Mouse (Mus musculus): ENCODE measurements at regions not wholly inside any gene's neighbourhood (a gene's known extent, or its start where the extent isn't known, plus 50 kb on each side); places are given as distances from the start of the nearest gene placed in this dataset.
"Not testable (repeated sequence)": the region's sequence is repeated elsewhere in the genome, so short reads cannot be mapped to it uniquely, and the experiment has no call there.

- no peak for ATAC-seq (ENCODE audit: low FRiP score)
- no peak overlapping the region for H3K27ac ChIP-seq
- 46% methylated on average over 5 of the region's 5 CpGs for WGBS
Measured at GRCm38 (mm10) chr7:87096500-87096899, 100.6 kb downstream of the Vmn2r79 start.

GRCm38 (mm10) chr7:87099611-87100010 is 103.7 kb downstream of the Vmn2r79 start:
- not testable (repeated sequence) for H3K27me3 ChIP-seq (ENCODE audit: control insufficient read depth, insufficient read depth, low read length); DNase-seq (ENCODE audit: low spot score); H3K4me2 ChIP-seq (replicated peaks); H3K9ac ChIP-seq; H3K4me1 ChIP-seq (replicated peaks; ENCODE audit: control insufficient read depth, insufficient read depth, low read length); H3K36me3 ChIP-seq (replicated peaks; ENCODE audit: control insufficient read depth, insufficient read depth); H3K4me3 ChIP-seq (replicated peaks; ENCODE audit: low read length); ATAC-seq (ENCODE audit: low FRiP score); H3K27ac ChIP-seq
- WGBS: 23% methylated on average over 1 of the region's 1 CpGs
- peaks cover 16% of the 10 kb centered on the region for H3K9me3 ChIP-seq (ENCODE audit: control insufficient read depth, low read length)

More at GRCm38 (mm10) chr7:87096500-87096899, 100.6 kb downstream of the Vmn2r79 start:
- no peak overlapping the region for H3K9ac ChIP-seq
- no peak overlapping the region for H3K4me3 ChIP-seq (replicated peaks; ENCODE audit: low read length)
- H3K27me3 ChIP-seq (ENCODE audit: control insufficient read depth, insufficient read depth, low read length): no peaks in the 10 kb centered on the region
- peaks cover 16% of the 10 kb centered on the region for H3K9me3 ChIP-seq (ENCODE audit: control insufficient read depth, low read length)
- H3K4me1 ChIP-seq (replicated peaks; ENCODE audit: control insufficient read depth, insufficient read depth, low read length): no peaks in the 10 kb centered on the region
- H3K4me2 ChIP-seq (replicated peaks): no peak overlapping the region
- no peak for DNase-seq (ENCODE audit: low spot score)
- H3K36me3 ChIP-seq (replicated peaks; ENCODE audit: control insufficient read depth, insufficient read depth): no peaks in the 10 kb centered on the region

DNA sequence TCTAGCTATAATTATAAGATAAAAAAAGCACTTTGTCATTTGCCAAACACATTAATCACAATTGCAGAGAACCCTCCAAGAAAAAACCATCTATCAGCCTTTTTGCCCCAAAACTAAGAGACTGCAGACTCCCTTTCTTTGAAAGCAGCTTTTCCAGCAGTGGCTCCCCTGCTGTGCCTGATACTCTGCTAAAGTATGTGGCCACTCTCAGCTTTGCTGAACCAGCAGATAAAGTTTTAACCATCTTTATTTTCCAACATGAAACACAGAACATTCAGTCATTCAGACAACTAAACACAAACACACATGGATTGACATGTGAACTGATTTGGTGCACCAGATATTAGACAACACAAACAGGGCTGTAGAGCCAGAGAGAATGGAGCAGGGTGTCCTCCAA is 104.5 kb downstream of the Vmn2r79 start:
- H3K4me3 ChIP-seq (replicated peaks; ENCODE audit: low read length); H3K27ac ChIP-seq; H3K36me3 ChIP-seq (replicated peaks; ENCODE audit: control insufficient read depth, insufficient read depth); H3K9ac ChIP-seq; DNase-seq (ENCODE audit: low spot score); H3K27me3 ChIP-seq (ENCODE audit: control insufficient read depth, insufficient read depth, low read length); H3K4me2 ChIP-seq (replicated peaks); ATAC-seq (ENCODE audit: low FRiP score); H3K4me1 ChIP-seq (replicated peaks; ENCODE audit: control insufficient read depth, insufficient read depth, low read length): not testable (repeated sequence)
- peaks cover 13% of the 10 kb centered on the region for H3K9me3 ChIP-seq (ENCODE audit: control insufficient read depth, low read length)

DNA sequence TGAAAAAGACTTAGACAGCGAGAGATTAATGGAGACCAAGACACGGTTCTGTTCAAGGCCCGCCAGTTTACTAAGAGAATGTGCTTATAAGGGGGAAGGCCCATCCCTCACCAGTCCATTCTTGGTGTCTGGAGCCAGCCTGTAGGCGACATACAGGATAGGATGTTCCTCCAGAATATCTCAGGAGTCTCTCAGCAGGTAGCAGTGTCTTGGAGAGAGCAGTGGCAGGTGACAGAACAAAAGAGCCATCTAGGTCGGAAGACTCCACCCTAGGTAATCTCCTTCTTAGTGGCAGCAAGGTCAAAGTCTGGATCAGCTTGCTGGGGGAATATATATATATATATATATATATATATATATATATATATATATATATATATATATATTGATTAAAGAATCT is 105.4 kb downstream of the Vmn2r79 start:
- H3K4me1 ChIP-seq (replicated peaks; ENCODE audit: control insufficient read depth, insufficient read depth, low read length); H3K4me2 ChIP-seq (replicated peaks); H3K27ac ChIP-seq; H3K4me3 ChIP-seq (replicated peaks; ENCODE audit: low read length); H3K27me3 ChIP-seq (ENCODE audit: control insufficient read depth, insufficient read depth, low read length); ATAC-seq (ENCODE audit: low FRiP score); H3K36me3 ChIP-seq (replicated peaks; ENCODE audit: control insufficient read depth, insufficient read depth); DNase-seq (ENCODE audit: low spot score); H3K9ac ChIP-seq: not testable (repeated sequence)
- H3K9me3 ChIP-seq (ENCODE audit: control insufficient read depth, low read length): peaks cover 12% of the 10 kb centered on the region
- 87% methylated on average over 5 of the region's 5 CpGs for WGBS

DNA sequence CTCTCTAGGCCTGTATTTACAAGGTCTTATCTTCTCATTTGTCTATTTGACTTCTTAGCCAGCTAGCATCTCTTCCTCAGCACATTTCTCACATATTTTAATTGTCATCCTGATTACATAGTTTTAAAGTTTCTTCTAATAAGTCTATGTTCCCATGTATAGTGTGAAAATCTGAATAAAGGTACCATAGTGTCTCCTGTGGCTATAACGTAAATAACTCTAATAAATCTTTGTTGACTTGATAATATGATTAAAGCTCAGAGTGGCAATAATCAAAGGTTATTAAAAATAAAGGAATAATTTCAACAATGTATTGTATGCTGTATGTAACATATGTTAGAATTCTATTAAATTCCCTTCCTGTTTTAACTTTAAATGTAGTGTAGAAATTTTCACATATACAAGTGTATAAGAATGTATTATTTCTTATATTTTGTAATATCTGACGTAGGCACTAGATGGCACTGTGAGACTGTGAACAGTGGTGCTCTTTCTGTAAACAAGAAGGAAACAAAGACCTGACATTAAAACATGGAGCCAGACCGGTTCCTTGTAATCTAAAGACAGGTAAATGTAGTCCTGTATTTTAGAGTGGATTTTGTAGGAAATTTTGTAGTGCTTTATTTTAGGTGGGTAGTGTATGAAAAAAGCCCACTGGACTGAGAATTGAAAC is 114.5 kb downstream of the Vmn2r79 start:
- H3K36me3 ChIP-seq (replicated peaks; ENCODE audit: control insufficient read depth, insufficient read depth): no peaks in the 10 kb centered on the region
- no peaks in the 10 kb centered on the region for H3K9me3 ChIP-seq (ENCODE audit: control insufficient read depth, low read length)
- peak overlapping the region; percentile 62 for H3K27ac ChIP-seq
- ATAC-seq (ENCODE audit: low FRiP score) (peak; percentile 84), DNase-seq (ENCODE audit: low spot score) (peak; percentile 95)
- no peaks in the 10 kb centered on the region for H3K27me3 ChIP-seq (ENCODE audit: control insufficient read depth, insufficient read depth, low read length)
- no peaks in the 10 kb centered on the region for H3K4me1 ChIP-seq (replicated peaks; ENCODE audit: control insufficient read depth, insufficient read depth, low read length)
- H3K9ac ChIP-seq: peak overlapping the region; percentile 44
- peak overlapping the region; percentile 40 for H3K4me2 ChIP-seq (replicated peaks)
- H3K4me3 ChIP-seq (replicated peaks; ENCODE audit: low read length): no peak overlapping the region
- WGBS: 29% methylated on average over 3 of the region's 3 CpGs

DNA sequence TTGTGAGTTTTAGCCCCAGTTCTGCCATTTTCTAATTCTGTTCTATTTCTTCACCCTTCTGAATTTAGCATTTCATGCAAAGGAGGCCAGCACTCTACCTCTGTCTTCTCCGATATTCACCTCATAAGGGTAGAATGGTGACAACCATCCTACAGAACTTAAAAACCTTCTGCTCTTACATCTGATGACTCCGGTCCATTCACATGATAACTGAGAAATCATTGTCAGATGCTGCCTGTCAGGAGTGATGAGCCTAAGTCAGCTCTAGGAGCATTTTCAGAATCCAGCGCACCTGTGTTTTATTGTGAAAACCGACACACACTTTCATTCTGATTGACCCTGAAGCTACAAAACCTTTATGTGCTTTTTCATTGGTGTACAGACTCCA is 115.1 kb downstream of the Vmn2r79 start:
- Histone ChIP-seq H3K27me3 (ENCODE audit: control insufficient read depth, insufficient read depth, low read length) (no peaks in the 10 kb centered on the region), H3K36me3 (replicated peaks; ENCODE audit: control insufficient read depth, insufficient read depth) (no peaks in the 10 kb centered on the region), H3K9ac (peak overlapping the region; percentile 44), H3K27ac (peak overlapping the region; percentile 62), H3K4me2 (replicated peaks) (peak overlapping the region; percentile 40), H3K4me3 (replicated peaks; ENCODE audit: low read length) (no peak overlapping the region), H3K9me3 (ENCODE audit: control insufficient read depth, low read length) (no peaks in the 10 kb centered on the region), H3K4me1 (replicated peaks; ENCODE audit: control insufficient read depth, insufficient read depth, low read length) (no peaks in the 10 kb centered on the region)
- ATAC-seq (ENCODE audit: low FRiP score) (peak; percentile 62), DNase-seq (ENCODE audit: low spot score) (peak; percentile 29)
- 40% methylated on average over 4 of the region's 4 CpGs for WGBS

DNA sequence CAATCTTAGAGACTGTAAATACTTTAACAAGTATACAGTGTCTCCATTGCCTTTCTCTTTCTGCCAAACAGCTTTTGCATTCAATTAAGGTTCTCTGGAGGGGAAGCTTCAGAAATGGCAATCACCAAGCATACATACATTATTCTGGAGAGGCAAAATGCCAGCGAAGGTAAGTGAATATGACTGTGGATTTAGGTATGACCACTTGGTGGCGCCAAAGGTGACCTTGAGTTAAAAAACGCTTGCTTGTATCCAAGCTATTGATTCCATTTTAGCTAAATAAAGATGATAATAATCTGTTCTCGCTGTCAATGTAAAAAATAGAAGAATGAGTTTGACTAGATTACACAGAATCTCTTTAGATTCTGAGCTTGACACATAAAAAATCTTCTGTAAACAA is 117.7 kb downstream of the Vmn2r79 start:
- no peak overlapping the region for H3K27ac ChIP-seq
- 7% methylated on average over 4 of the region's 4 CpGs for WGBS
- no peak overlapping the region for H3K4me2 ChIP-seq (replicated peaks)
- H3K4me3 ChIP-seq (replicated peaks; ENCODE audit: low read length): no peak overlapping the region
- H3K4me1 ChIP-seq (replicated peaks; ENCODE audit: control insufficient read depth, insufficient read depth, low read length): no peaks in the 10 kb centered on the region
- H3K9me3 ChIP-seq (ENCODE audit: control insufficient read depth, low read length): no peaks in the 10 kb centered on the region
- ATAC-seq (ENCODE audit: low FRiP score) (no peak), DNase-seq (ENCODE audit: low spot score) (peak; percentile 87)
- H3K36me3 ChIP-seq (replicated peaks; ENCODE audit: control insufficient read depth, insufficient read depth): no peaks in the 10 kb centered on the region
- no peak overlapping the region for H3K9ac ChIP-seq
- H3K27me3 ChIP-seq (ENCODE audit: control insufficient read depth, insufficient read depth, low read length): no peaks in the 10 kb centered on the region

DNA sequence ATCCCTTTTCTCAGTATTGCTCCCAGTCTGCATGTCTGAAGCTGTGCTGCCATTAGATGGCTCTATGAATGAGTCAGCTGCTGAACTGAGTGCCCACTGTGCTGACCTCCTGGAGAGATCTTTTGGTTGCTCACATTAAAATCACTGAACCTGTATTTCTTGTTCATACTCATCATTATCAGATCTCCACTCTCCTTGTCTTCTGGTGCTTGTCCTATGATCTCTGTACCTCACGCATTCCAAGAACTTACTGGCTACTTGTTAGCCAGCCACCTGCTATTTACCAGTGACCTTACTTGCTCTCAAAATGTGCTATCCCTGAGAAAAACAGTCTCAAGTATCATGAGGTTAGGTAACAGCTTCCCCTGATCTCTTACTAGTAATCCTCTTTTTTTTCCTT is 123.4 kb upstream of the Nox4 start:
- ATAC-seq (ENCODE audit: low FRiP score): no peak
- H3K27ac ChIP-seq: no peak overlapping the region

DNA sequence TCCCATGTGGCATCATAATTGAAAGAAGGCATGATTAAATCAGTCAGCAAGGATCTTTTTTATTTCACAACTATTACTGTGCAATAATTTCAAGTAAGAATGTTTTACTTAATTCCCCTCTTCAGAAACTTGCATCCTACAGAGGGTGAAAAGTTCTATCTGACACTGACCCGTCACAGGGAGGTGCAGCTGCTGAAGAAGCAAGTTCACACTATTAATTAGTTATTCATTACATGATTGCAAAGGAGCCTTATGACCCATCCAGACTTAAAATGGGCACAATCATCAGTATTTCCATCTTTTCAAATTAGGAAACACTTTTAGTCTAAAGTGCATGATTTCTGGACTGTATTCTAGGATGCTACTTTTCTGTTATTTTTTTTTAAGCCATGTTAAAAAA is 100.0 kb upstream of the Nox4 start:
- no peak overlapping the region for H3K4me2 ChIP-seq (replicated peaks)
- no peaks in the 10 kb centered on the region for H3K27me3 ChIP-seq (ENCODE audit: control insufficient read depth, insufficient read depth, low read length)
- no peak overlapping the region for H3K27ac ChIP-seq
- H3K9ac ChIP-seq: no peak overlapping the region
- no peak overlapping the region for H3K4me3 ChIP-seq (replicated peaks; ENCODE audit: low read length)
- H3K36me3 ChIP-seq (replicated peaks; ENCODE audit: control insufficient read depth, insufficient read depth): no peaks in the 10 kb centered on the region
- 75% methylated on average over 1 of the region's 1 CpGs for WGBS
- no peak for DNase-seq (ENCODE audit: low spot score)
- no peak for ATAC-seq (ENCODE audit: low FRiP score)
- H3K9me3 ChIP-seq (ENCODE audit: control insufficient read depth, low read length): no peaks in the 10 kb centered on the region
- no peaks in the 10 kb centered on the region for H3K4me1 ChIP-seq (replicated peaks; ENCODE audit: control insufficient read depth, insufficient read depth, low read length)

More for the DNA sequence above, 123.4 kb upstream of the Nox4 start:
- no peak overlapping the region for H3K9ac ChIP-seq
- WGBS: 92% methylated on average over 1 of the region's 1 CpGs
- DNase-seq (ENCODE audit: low spot score): no peak
- H3K27me3 ChIP-seq (ENCODE audit: control insufficient read depth, insufficient read depth, low read length): no peaks in the 10 kb centered on the region
- H3K4me3 ChIP-seq (replicated peaks; ENCODE audit: low read length): no peak overlapping the region
- H3K36me3 ChIP-seq (replicated peaks; ENCODE audit: control insufficient read depth, insufficient read depth): no peaks in the 10 kb centered on the region
- no peak overlapping the region for H3K4me2 ChIP-seq (replicated peaks)
- H3K4me1 ChIP-seq (replicated peaks; ENCODE audit: control insufficient read depth, insufficient read depth, low read length): no peaks in the 10 kb centered on the region
- no peaks in the 10 kb centered on the region for H3K9me3 ChIP-seq (ENCODE audit: control insufficient read depth, low read length)

- ATAC-seq (ENCODE audit: low FRiP score) (no peak), DNase-seq (ENCODE audit: low spot score) (no peak)
- no peak overlapping the region for H3K4me2 ChIP-seq (replicated peaks)
- no peak overlapping the region for H3K4me3 ChIP-seq (replicated peaks; ENCODE audit: low read length)
- no peaks in the 10 kb centered on the region for H3K36me3 ChIP-seq (replicated peaks; ENCODE audit: control insufficient read depth, insufficient read depth)
- 75% methylated on average over 3 of the region's 3 CpGs for WGBS
- H3K27me3 ChIP-seq (ENCODE audit: control insufficient read depth, insufficient read depth, low read length): no peaks in the 10 kb centered on the region
- H3K9me3 ChIP-seq (ENCODE audit: control insufficient read depth, low read length): no peaks in the 10 kb centered on the region
- H3K9ac ChIP-seq: no peak overlapping the region
- H3K4me1 ChIP-seq (replicated peaks; ENCODE audit: control insufficient read depth, insufficient read depth, low read length): no peaks in the 10 kb centered on the region
- H3K27ac ChIP-seq: no peak overlapping the region
Measured at GRCm38 (mm10) chr7:87147703-87148102, 98.2 kb upstream of the Nox4 start.
